Mouse (Mus musculus) layer of hippocampus, adult 2 months (tissue): ENCODE results near the gene Fosb. TPM values are rescaled to one million over a fixed set of nuclear protein-coding genes. Genes with fewer than 3 reads are reported as not detected.
"Not testable (repeated sequence)": the region's sequence is repeated elsewhere in the genome, so short reads cannot be mapped to it uniquely, and the experiment has no call there.

Experiments
- DNase-seq, 2 experiments: peaks; one replicate each; pipeline ENCODE4 v3.0.0; 2022; ENCODE audit warnings: low spot score in 2 of 2
- H3K27ac ChIP-seq: fragments of 200-600 bp; 2 replicates; pipeline ENCODE4 v1.8.1; 2022
- H3K4me3 ChIP-seq: fragments of 200-600 bp; 2 replicates; pipeline ENCODE4 v1.8.1; 2022; ENCODE audit warnings: mild to moderate bottlenecking
- CTCF ChIP-seq: fragments of 200-600 bp; conservative IDR thresholded peaks from 2 replicates; pipeline ENCODE4 v1.8.1; 2022; ENCODE audit warnings: antibody characterized with exemption, mild to moderate bottlenecking, moderate library complexity
- total RNA-seq, 2 experiments: library from RNA; stranded (reverse); gene quantifications; 2 replicates each; pipeline ENCODE4 v1.2.3; 2021

The Fosb gene
- total RNA-seq, 2 experiments from 2014 or later, result 12.8 to 14.1 TPM

DNA sequence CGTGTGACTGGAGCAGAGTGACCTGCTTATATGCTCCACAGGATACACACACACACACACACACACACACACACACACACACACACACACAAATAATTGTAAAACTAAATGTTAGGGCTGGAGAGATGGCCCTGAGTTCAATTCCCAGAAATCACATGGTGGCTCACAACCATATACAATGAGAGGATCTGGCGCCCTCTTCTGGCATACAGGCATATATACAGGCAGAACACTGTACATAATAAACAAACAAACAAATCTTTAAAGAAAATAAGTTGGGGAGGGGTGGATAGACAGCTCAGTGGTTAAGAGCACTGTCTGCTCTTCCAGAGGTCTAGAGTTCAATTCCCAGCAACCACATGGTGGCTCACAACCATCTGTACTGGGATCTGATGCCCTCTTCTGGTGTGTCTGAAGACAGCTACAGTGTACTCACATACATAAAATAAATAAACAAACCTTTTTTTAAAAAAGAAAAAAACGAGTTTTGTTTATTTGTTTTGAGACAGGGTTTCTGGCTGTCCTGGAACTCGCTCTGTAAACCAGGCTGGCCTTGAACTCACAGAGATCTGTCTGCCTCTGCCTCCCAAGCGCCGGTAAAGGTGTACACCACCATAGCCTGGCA is 28.1 kb downstream of the Fosb start:
- peak; percentile 75 for TF ChIP-seq CTCF
- not testable (repeated sequence) for DNase-seq, H3K27ac ChIP-seq
- peak overlapping the region; percentile 79 for H3K4me3 ChIP-seq

DNA sequence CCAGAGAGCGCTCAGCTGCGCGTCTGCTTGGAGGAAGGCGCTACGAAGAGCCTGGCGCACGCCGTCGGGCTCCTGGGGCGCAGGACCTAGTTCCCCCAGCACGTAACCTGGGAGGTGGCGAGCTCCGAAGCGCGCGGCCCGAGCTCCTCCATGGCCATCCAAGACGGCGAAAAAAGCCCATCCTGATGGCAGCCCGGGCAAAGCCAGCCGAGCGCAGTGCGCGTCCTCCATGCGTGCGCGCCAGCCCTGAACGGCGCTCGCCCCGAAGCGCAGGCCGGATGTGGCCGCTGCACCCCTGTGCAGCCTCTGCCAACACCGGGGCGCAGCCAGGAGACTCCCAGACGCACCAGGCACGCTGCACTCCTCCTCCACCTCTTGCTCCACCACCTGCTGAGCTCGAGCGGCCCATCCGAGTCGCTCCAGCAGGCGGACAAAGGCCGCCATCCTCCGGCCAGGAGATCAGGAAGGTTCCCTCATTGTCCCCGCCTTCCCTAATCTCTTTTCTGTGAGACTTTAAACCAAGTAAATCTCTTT is 30.2 kb downstream of the Fosb start, which contains the start of gene Ppm1n:
Gene Ppm1n (minus strand): TSS at position 484 of the 534 bp plus-strand sequence.
- TF ChIP-seq CTCF, result no peak
- no peak for DNase-seq
- no peak within 1 kb of the TSS for H3K27ac ChIP-seq
- H3K4me3 ChIP-seq, result peak within 1 kb of the TSS; percentile 20; the same call in 1 of the 2 replicates

DNA sequence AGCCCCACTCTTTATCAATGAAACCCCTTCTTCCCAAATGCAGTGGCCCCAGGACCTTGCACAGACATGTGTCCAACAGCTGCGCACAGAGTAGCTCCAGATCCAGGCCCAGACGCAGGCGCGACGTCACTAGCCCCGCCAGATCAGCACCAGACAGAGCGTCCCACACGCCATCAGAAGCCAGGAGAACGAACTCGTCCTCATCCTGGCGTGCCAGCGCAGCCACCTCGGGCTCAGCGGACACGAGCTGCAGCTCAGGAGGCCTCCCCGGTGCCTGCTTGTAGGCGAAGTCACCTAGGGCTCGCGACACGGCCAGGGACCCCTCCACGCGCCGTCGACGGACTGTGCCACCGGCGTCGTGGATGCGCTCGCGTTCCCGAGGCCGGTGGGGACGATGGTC is 30.8 kb downstream of the Fosb start:
- TF ChIP-seq CTCF, result no peak
- no peak for DNase-seq
- H3K4me3 ChIP-seq, result no peak overlapping the region; the same call in 1 of the 2 replicates
- H3K27ac ChIP-seq, result no peak overlapping the region

- TF ChIP-seq CTCF, result peak; percentile 56
- DNase-seq, result no peak
- no peak overlapping the region for H3K27ac ChIP-seq
- no peak overlapping the region for H3K4me3 ChIP-seq
Observed at GRCm38 (mm10) chr7:19276253-19276652, 33.6 kb downstream of the Fosb start.

DNA sequence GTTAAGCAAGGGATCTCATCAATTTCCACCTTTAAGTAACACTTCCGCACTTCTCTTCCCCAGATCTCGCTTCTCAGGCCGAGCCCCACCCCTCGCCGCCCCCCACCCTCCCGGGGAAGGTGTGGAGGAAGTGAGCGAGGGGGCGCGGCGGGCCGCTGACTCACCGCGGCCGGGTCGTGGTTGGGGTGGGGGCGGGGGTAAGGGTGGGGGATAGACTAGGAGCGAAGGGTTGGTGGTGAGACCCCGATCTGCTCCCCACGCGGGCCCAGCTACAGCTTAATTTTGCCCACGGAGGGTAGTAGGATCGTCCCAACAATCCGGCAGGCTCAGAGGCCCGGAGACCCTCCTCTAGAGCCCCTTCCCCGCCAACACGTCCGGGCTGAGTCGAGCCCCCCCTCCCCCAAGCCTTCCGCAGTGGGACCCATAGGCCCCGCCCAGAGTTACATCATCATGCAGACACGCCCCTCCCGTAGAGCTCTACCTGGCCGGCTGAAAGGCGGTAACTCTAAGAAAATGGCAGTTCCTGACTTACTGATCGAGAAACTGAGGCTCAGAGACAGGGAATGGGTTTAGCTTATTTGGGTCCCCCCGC is 37.6 kb downstream of the Fosb start:
- Histone ChIP-seq H3K4me3 (peak overlapping the region; percentile 78), H3K27ac (peak overlapping the region; percentile 89)
- DNase-seq, result no peak
- TF ChIP-seq CTCF, result no peak

GRCm38 (mm10) chr7:19271238-19272172 is 38.3 kb downstream of the Fosb start, which contains the start of gene Vasp:
Gene Vasp (minus strand): TSS chr7:19271817.
- TF ChIP-seq CTCF, result no peak; the same call in 1 of the 2 replicates
- peak; percentile 80 to 84 for DNase-seq
- peak within 1 kb of the TSS; percentile 78 for H3K4me3 ChIP-seq
- peak within 1 kb of the TSS; percentile 89 for H3K27ac ChIP-seq

- Histone ChIP-seq H3K4me3 (peak overlapping the region; percentile 78), H3K27ac (peak overlapping the region; percentile 89)
- no peak for DNase-seq
- TF ChIP-seq CTCF, result no peak
Observed at GRCm38 (mm10) chr7:19270509-19271237, 39.2 kb downstream of the Fosb start.

DNA sequence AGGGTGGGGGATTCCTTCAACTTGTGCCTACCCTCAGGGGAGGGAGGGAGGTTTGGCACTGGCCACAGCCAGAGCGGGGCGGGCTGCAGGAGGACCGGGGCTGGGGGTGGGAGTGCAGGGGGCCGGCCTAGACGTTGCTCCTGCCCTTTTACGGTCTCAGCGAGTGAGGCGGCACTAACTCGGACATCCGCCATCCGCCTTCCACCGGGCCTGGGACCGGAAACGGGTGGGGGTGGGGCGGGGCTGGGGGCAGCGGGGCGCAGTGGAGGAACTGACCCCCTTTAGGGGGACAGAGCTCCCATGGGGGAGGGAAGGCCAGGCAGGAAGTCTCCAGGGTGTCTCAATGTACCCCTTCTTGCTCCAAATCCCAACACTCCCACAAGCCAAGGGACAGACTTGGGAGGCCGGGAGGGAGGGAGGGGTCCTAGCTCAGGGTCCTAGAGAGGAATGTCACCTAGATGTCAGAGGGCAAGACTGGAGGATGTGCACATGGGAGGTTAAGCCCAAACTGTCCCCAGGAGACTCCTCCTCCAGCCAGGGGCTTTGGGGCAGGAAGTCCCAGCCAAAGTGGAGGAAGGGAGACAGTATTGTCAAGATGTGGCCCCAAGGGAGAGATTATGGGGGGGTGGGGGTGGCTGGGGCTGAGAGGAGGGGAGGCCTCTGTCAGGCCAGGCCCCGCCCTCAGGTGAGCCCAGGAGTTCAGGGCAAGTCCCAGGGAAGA is 40.0 kb downstream of the Fosb start:
- H3K27ac ChIP-seq, result peak overlapping the region; percentile 89
- no peak for TF ChIP-seq CTCF
- no peak for DNase-seq

DNA sequence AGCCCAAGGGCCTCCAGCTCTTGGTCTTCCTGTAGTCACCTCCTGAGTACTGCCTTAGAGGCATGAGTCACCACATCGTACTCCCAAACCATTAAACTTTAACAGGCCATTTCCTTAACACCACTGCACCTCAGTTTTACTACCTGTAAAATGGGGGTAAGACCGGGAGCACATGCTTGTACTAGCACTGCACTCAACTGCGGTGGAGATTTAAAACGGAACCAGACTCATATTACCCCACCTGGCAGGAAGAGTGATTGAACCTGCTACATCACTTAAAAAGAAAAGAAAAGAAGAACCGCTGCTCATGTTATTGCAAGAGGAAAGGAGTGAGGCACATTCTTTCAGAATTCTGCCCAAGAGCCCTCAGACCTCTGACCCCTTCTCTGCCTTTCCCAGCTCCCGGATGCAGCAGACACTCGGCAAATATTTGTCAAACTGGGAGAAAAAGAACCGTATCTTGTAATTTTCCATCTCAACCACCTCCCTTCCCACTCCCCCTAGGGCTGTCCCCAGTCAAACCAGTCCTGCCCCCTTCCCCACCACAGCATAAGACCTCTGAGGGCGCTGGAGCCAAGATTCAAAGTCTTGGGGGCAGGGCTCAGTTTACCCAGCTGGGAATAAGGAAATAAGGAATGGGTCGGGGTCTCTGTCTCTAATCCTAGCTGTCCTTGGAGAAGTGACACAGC is 40.7 kb downstream of the Fosb start:
- DNase-seq, result no peak
- Histone ChIP-seq H3K4me3 (peak overlapping the region; percentile 78), H3K27ac (peak overlapping the region; percentile 89)
- no peak for TF ChIP-seq CTCF

More for the DNA sequence above, 40.0 kb downstream of the Fosb start:
- peak overlapping the region; percentile 78 for H3K4me3 ChIP-seq

GRCm38 (mm10) chr7:19267051-19267450 is 42.8 kb downstream of the Fosb start:
- TF ChIP-seq CTCF, result no peak
- Histone ChIP-seq H3K4me3 (no peak overlapping the region), H3K27ac (no peak overlapping the region)
- no peak for DNase-seq
